Comparison of ENCODE assay signal across 17 mouse cellular contexts in genomic region chr11:76415985-76416384, GRCm38 (mm10). TPM values are rescaled to one million over a fixed set of nuclear protein-coding genes. Genes with fewer than 3 reads are reported as not detected.
DNase-seq lines count a peak whose midpoint lies in the region; ATAC-seq and TF ChIP-seq lines count a peak whose summit lies in the region.
"Had no signal": no experiment of that assay in that cellular context is flagged by ENCODE, and none has a peak within 500 bp of the region (broad histone marks: within the 10 kb centered on the region; RNA-seq: fewer than 3 reads in every experiment).

No protein-coding gene starts in this region.

- peak; percentile 71 for DNase-seq in embryo, embryonic 10 days (ENCODE audit: low spot score)
- DNase-seq in embryo, embryonic 9.5 days (ENCODE audit: extremely low spot score): no peak
- peak; percentile 82 for DNase-seq in NIH3T3 (ENCODE audit: low read depth)
- peak; percentile 51 for DNase-seq in fibroblast of lung, adult 2 months (ENCODE audit: low read depth)
- no peak for DNase-seq in cerebellum, postnatal 36 days
- DNase-seq in forebrain, embryonic 11.5 days (ENCODE audit: low spot score): no peak
- no peak for DNase-seq in spleen, postnatal 14 days (ENCODE audit: low spot score in 2 of 2)
- DNase-seq: cerebellum, postnatal 10 days; gastrocnemius, postnatal 14 days; heart, postnatal 4 days; kidney, adult 9 months; lung, adult 18-20 months had no signal

- no peak overlapping the region for H3K4me3 ChIP-seq in myocyte
- H3K4me3 ChIP-seq in forebrain, embryonic 11.5 days (ENCODE audit: low read depth, low read length): no peak overlapping the region
- H3K4me3 ChIP-seq: heart, embryonic 10.5 days; limb, embryonic 15.5 days; neural tube, embryonic 12.5 days had no signal

- no peak for TF ChIP-seq POLR2A in myocyte (IDR thresholded peaks at IDR 0.05; ENCODE audit: insufficient read length, low read depth)

- H3K36me3 ChIP-seq in myocyte (ENCODE audit: control insufficient read depth, insufficient read depth): peaks cover 21% of the 10 kb centered on the region
- peaks cover 10% of the 10 kb centered on the region; the same call in 1 of the 2 replicates for H3K36me3 ChIP-seq in forebrain, embryonic 11.5 days (ENCODE audit: control insufficient read depth, insufficient read depth, low read length)

- H3K9me3 ChIP-seq in forebrain, embryonic 11.5 days (ENCODE audit: control insufficient read depth, low read length): no peaks in the 10 kb centered on the region
- H3K9me3 ChIP-seq: heart, embryonic 10.5 days; limb, embryonic 15.5 days; neural tube, embryonic 12.5 days had no signal

- no peaks in the 10 kb centered on the region for H3K27me3 ChIP-seq in myocyte (ENCODE audit: control insufficient read depth, insufficient read depth, insufficient read length)
- no peaks in the 10 kb centered on the region for H3K27me3 ChIP-seq in forebrain, embryonic 11.5 days (ENCODE audit: control insufficient read depth, insufficient read depth, low read length)
- H3K27me3 ChIP-seq: limb, embryonic 15.5 days; neural tube, embryonic 12.5 days had no signal

- H3ac ChIP-seq in myocyte (ENCODE audit: control insufficient read depth, insufficient read length): no peak overlapping the region

- no peak overlapping the region for H3K4me2 ChIP-seq in myocyte (ENCODE audit: low read depth)
- no peak overlapping the region for H3K4me2 ChIP-seq in forebrain, embryonic 11.5 days (ENCODE audit: low read depth, low read length, severe bottlenecking)
- H3K4me2 ChIP-seq: limb, embryonic 15.5 days; neural tube, embryonic 12.5 days had no signal

- 70% methylated on average over 2 of the region's 2 CpGs for WGBS in forebrain, embryonic 11.5 days

- ATAC-seq in forebrain, embryonic 11.5 days (replicated peaks; ENCODE audit: low FRiP score): no peak
- ATAC-seq: activated CD4-positive, CD25-positive, alpha-beta regulatory T cell, adult 4 months had no signal

- no peak overlapping the region for H3K27ac ChIP-seq in forebrain, embryonic 11.5 days (ENCODE audit: low read depth, low read length)
- H3K27ac ChIP-seq: heart, embryonic 10.5 days; limb, embryonic 15.5 days; neural tube, embryonic 12.5 days had no signal

- H3K79me2 ChIP-seq in myocyte (ENCODE audit: control insufficient read depth, insufficient read depth): no peaks in the 10 kb centered on the region

- no peak overlapping the region for H3K9ac ChIP-seq in forebrain, embryonic 11.5 days (ENCODE audit: low read length)
- H3K9ac ChIP-seq: limb, embryonic 15.5 days; neural tube, embryonic 12.5 days had no signal

- no peaks in the 10 kb centered on the region for H3K4me1 ChIP-seq in forebrain, embryonic 11.5 days (replicated peaks; ENCODE audit: control insufficient read depth, insufficient read depth, low read length)
- H3K4me1 ChIP-seq: neural tube, embryonic 12.5 days had no signal

TF ChIP-seq in myocyte, 11 proteins besides CTCF, POLR2A, EP300 and RAD21:
- TF ChIP-seq TCF12 (IDR thresholded peaks at IDR 0.05; ENCODE audit: insufficient read depth, poor library complexity, severe bottlenecking) (no peak), TCF3 (IDR thresholded peaks at IDR 0.05; ENCODE audit: insufficient read length, low read depth) (no peak), USF1 (IDR thresholded peaks at IDR 0.05; ENCODE audit: low read depth) (peak; percentile 24), MYOD1 (IDR thresholded peaks at IDR 0.05; ENCODE audit: control insufficient read depth in 1 of 3, insufficient read length in 2 of 3, low read depth in 2 of 3) (peak; percentile 74 to 97 (median 95)), MYOG (IDR thresholded peaks at IDR 0.05; ENCODE audit: control insufficient read depth in 1 of 3, insufficient read depth in 1 of 3, insufficient read length in 2 of 3, low read depth in 2 of 3) (no peak), SRF (IDR thresholded peaks at IDR 0.05; ENCODE audit: control insufficient read depth, insufficient read length, low read depth) (no peak), E2F4 (IDR thresholded peaks at IDR 0.05; ENCODE audit: insufficient read depth) (no peak)

RNA-seq across cellular contexts. Expression of gene Timm22, which starts 9.2 kb away (rescaled TPM):
- 101 TPM for polyA plus RNA-seq in myocyte (2012; fragmentation: generic; extraction: Trizol)
- polyA plus RNA-seq in forebrain, embryonic 11.5 days (2014; fragmentation: Nextera tagmentation; extraction: Ambion mirVana): 109 and 113 TPM in 2 replicates

RNA-seq across cellular contexts. Expression of gene Nxn, which starts 17.0 kb away (rescaled TPM):
- polyA plus RNA-seq in myocyte (2012; fragmentation: generic; extraction: Trizol): 76.8 TPM
- polyA plus RNA-seq in forebrain, embryonic 11.5 days (2014; fragmentation: Nextera tagmentation; extraction: Ambion mirVana): 52.3 and 65.1 TPM in 2 replicates

Comparison
In these comparisons a context has a peak if more than half of its experiments do, and no peak if none do; other contexts are left out.
1. DNase-seq: peak in embryo, embryonic 10 days (single experiment), NIH3T3 (single experiment) and fibroblast of lung, adult 2 months (single experiment); none in embryo, embryonic 9.5 days (single experiment), cerebellum, postnatal 36 days (0 of 2), forebrain, embryonic 11.5 days (single experiment) and spleen, postnatal 14 days (0 of 2).